Mouse (Mus musculus): Measurements from ENCODE around the gene Foxd2.
A peak's percentile ranks its signal among the peaks of the same experiment; 100 is the strongest.

DNA sequence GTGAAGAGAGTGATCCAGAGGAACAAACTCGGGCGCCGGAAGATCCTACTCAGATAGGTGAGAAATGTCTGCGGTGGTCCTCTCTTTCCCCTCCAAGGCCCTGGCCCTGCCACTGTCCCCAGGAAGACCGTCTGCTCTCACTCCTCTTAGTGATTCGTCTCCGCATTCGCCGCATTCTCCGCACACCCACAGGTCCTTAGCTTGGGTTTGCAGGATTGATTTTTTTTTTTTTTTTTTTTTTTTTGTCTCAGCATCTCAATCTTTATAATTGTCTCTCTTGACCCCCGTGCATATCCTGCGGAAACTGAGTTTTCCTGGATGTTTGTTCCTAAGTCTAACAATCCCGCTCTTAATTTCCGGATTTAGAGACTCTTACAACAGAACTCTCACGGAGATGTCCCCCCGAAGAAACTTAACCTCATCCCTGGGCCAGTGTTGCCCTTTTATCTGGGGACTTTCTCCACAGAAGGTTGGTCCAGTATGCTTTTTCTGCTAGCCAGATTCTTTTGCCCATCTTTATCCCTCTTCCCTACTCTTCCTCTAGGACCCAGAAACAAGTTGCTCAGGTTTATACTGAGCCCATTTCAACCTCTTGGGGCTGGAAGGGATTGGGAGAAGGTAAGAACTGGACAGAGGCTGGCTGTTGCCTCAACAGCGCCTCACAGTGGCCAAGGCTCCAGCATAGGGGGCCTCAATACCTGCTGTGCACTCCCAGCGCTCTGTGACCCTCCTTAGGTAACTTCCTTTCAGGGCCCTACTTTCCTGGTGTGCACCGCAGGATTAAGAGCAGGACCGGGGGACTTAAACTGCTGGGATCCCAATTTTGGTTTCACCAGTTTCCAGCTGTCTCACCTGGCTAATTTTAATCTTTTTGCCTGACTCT is 1.2 kb upstream of the Foxd2 start:
- TF ChIP-seq CTCF (IDR thresholded peaks at IDR 0.05; ENCODE audit: extremely low read depth, insufficient read length, insufficient replicate concordance, low read depth, low read length), result peak; percentile 69; the same call in 1 of the 2 replicates
- TF ChIP-seq POLR2A (IDR thresholded peaks at IDR 0.05; ENCODE audit: low read depth, low read length), result no peak

All from small intestine, adult 2 months (tissue).